Mouse (Mus musculus): ENCODE results near the gene Olfr798. TPM values are rescaled to one million over a fixed set of nuclear protein-coding genes. Genes with fewer than 3 reads are reported as not detected.

Olfr798 gene
- polyA plus RNA-seq (2015; fragmentation: Illumina TruSeq; extraction: RNeasy Lipid Tissue Mini Kit (QIAGEN cat#74804); ENCODE audit: insufficient read depth, low replicate concordance), result not detected

GRCm38 (mm10) chr10:129627834-129628233, at the start of gene Olfr798:
Gene Olfr798, minus strand, starts transcription at chr10:129627934.

GRCm38 (mm10) chr10:129673765-129674164, 46.0 kb upstream of the Olfr798 start, which contains the start of gene Olfr801:
Gene Olfr801, minus strand, starts transcription at chr10:129673865.

GRCm38 (mm10) chr10:129657394-129657793, 29.7 kb upstream of the Olfr798 start, which contains the start of gene Olfr800:
Gene Olfr800, plus strand, starts transcription at chr10:129657694.

GRCm38 (mm10) chr10:129637184-129637583, 9.4 kb upstream of the Olfr798 start, which contains the start of gene Olfr799:
Gene Olfr799, plus strand, starts transcription at chr10:129637484.

GRCm38 (mm10) chr10:129612470-129612869, 15.3 kb downstream of the Olfr798 start, which contains the start of gene Olfr796:
Gene Olfr796, minus strand, starts transcription at chr10:129612570.

Other genes starting within 250 kb of the Olfr798 start
- not detected for gene Olfr784, start 243.9 kb downstream of the Olfr798 start, polyA plus RNA-seq (2015; fragmentation: Illumina TruSeq; extraction: RNeasy Lipid Tissue Mini Kit (QIAGEN cat#74804); ENCODE audit: insufficient read depth, low replicate concordance)
- gene Olfr785, start 222.5 kb downstream of the Olfr798 start, polyA plus RNA-seq (2015; fragmentation: Illumina TruSeq; extraction: RNeasy Lipid Tissue Mini Kit (QIAGEN cat#74804); ENCODE audit: insufficient read depth, low replicate concordance), result not detected
- gene Olfr786, start 200.6 kb downstream of the Olfr798 start, polyA plus RNA-seq (2015; fragmentation: Illumina TruSeq; extraction: RNeasy Lipid Tissue Mini Kit (QIAGEN cat#74804); ENCODE audit: insufficient read depth, low replicate concordance), result not detected
- not detected for gene Olfr787, start 166.1 kb downstream of the Olfr798 start, polyA plus RNA-seq (2015; fragmentation: Illumina TruSeq; extraction: RNeasy Lipid Tissue Mini Kit (QIAGEN cat#74804); ENCODE audit: insufficient read depth, low replicate concordance)
- not detected for gene Olfr788, start 156.9 kb downstream of the Olfr798 start, polyA plus RNA-seq (2015; fragmentation: Illumina TruSeq; extraction: RNeasy Lipid Tissue Mini Kit (QIAGEN cat#74804); ENCODE audit: insufficient read depth, low replicate concordance)
- not detected for gene Olfr789, start 143.2 kb downstream of the Olfr798 start, polyA plus RNA-seq (2015; fragmentation: Illumina TruSeq; extraction: RNeasy Lipid Tissue Mini Kit (QIAGEN cat#74804); ENCODE audit: insufficient read depth, low replicate concordance)
- gene Olfr790, start 129.4 kb downstream of the Olfr798 start, polyA plus RNA-seq (2015; fragmentation: Illumina TruSeq; extraction: RNeasy Lipid Tissue Mini Kit (QIAGEN cat#74804); ENCODE audit: insufficient read depth, low replicate concordance), result not detected
- gene Olfr791, start 106.1 kb downstream of the Olfr798 start, polyA plus RNA-seq (2015; fragmentation: Illumina TruSeq; extraction: RNeasy Lipid Tissue Mini Kit (QIAGEN cat#74804); ENCODE audit: insufficient read depth, low replicate concordance), result not detected
- not detected for gene Olfr792, start 88.8 kb downstream of the Olfr798 start, polyA plus RNA-seq (2015; fragmentation: Illumina TruSeq; extraction: RNeasy Lipid Tissue Mini Kit (QIAGEN cat#74804); ENCODE audit: insufficient read depth, low replicate concordance)
- not detected for gene Olfr794, start 60.3 kb downstream of the Olfr798 start, polyA plus RNA-seq (2015; fragmentation: Illumina TruSeq; extraction: RNeasy Lipid Tissue Mini Kit (QIAGEN cat#74804); ENCODE audit: insufficient read depth, low replicate concordance)
- not detected for gene Olfr796, start 15.4 kb downstream of the Olfr798 start, polyA plus RNA-seq (2015; fragmentation: Illumina TruSeq; extraction: RNeasy Lipid Tissue Mini Kit (QIAGEN cat#74804); ENCODE audit: insufficient read depth, low replicate concordance)
- gene Olfr799, start 9.6 kb upstream of the Olfr798 start, polyA plus RNA-seq (2015; fragmentation: Illumina TruSeq; extraction: RNeasy Lipid Tissue Mini Kit (QIAGEN cat#74804); ENCODE audit: insufficient read depth, low replicate concordance), result not detected
- gene Olfr800, start 29.8 kb upstream of the Olfr798 start, polyA plus RNA-seq (2015; fragmentation: Illumina TruSeq; extraction: RNeasy Lipid Tissue Mini Kit (QIAGEN cat#74804); ENCODE audit: insufficient read depth, low replicate concordance), result not detected
- not detected for gene Olfr801, start 45.9 kb upstream of the Olfr798 start, polyA plus RNA-seq (2015; fragmentation: Illumina TruSeq; extraction: RNeasy Lipid Tissue Mini Kit (QIAGEN cat#74804); ENCODE audit: insufficient read depth, low replicate concordance)
- gene Olfr802, start 60.2 kb upstream of the Olfr798 start, polyA plus RNA-seq (2015; fragmentation: Illumina TruSeq; extraction: RNeasy Lipid Tissue Mini Kit (QIAGEN cat#74804); ENCODE audit: insufficient read depth, low replicate concordance), result not detected
- not detected for gene Olfr803, start 66.4 kb upstream of the Olfr798 start, polyA plus RNA-seq (2015; fragmentation: Illumina TruSeq; extraction: RNeasy Lipid Tissue Mini Kit (QIAGEN cat#74804); ENCODE audit: insufficient read depth, low replicate concordance)
- gene Olfr804, start 75.3 kb upstream of the Olfr798 start, polyA plus RNA-seq (2015; fragmentation: Illumina TruSeq; extraction: RNeasy Lipid Tissue Mini Kit (QIAGEN cat#74804); ENCODE audit: insufficient read depth, low replicate concordance), result not detected
- gene Olfr805, start 101.4 kb upstream of the Olfr798 start, polyA plus RNA-seq (2015; fragmentation: Illumina TruSeq; extraction: RNeasy Lipid Tissue Mini Kit (QIAGEN cat#74804); ENCODE audit: insufficient read depth, low replicate concordance), result not detected
- not detected for gene Olfr806, start 114.0 kb upstream of the Olfr798 start, polyA plus RNA-seq (2015; fragmentation: Illumina TruSeq; extraction: RNeasy Lipid Tissue Mini Kit (QIAGEN cat#74804); ENCODE audit: insufficient read depth, low replicate concordance)
- gene Olfr807, start 129.9 kb upstream of the Olfr798 start, polyA plus RNA-seq (2015; fragmentation: Illumina TruSeq; extraction: RNeasy Lipid Tissue Mini Kit (QIAGEN cat#74804); ENCODE audit: insufficient read depth, low replicate concordance), result not detected
- not detected for gene Olfr808, start 137.5 kb upstream of the Olfr798 start, polyA plus RNA-seq (2015; fragmentation: Illumina TruSeq; extraction: RNeasy Lipid Tissue Mini Kit (QIAGEN cat#74804); ENCODE audit: insufficient read depth, low replicate concordance)
- not detected for gene Olfr809, start 146.7 kb upstream of the Olfr798 start, polyA plus RNA-seq (2015; fragmentation: Illumina TruSeq; extraction: RNeasy Lipid Tissue Mini Kit (QIAGEN cat#74804); ENCODE audit: insufficient read depth, low replicate concordance)
- gene Olfr810, start 167.0 kb upstream of the Olfr798 start, polyA plus RNA-seq (2015; fragmentation: Illumina TruSeq; extraction: RNeasy Lipid Tissue Mini Kit (QIAGEN cat#74804); ENCODE audit: insufficient read depth, low replicate concordance), result not detected
- gene Olfr811, start 176.5 kb upstream of the Olfr798 start, polyA plus RNA-seq (2015; fragmentation: Illumina TruSeq; extraction: RNeasy Lipid Tissue Mini Kit (QIAGEN cat#74804); ENCODE audit: insufficient read depth, low replicate concordance), result not detected
- gene Olfr812, start 218.2 kb upstream of the Olfr798 start, polyA plus RNA-seq (2015; fragmentation: Illumina TruSeq; extraction: RNeasy Lipid Tissue Mini Kit (QIAGEN cat#74804); ENCODE audit: insufficient read depth, low replicate concordance), result not detected
- gene Olfr813, start 227.4 kb upstream of the Olfr798 start, polyA plus RNA-seq (2015; fragmentation: Illumina TruSeq; extraction: RNeasy Lipid Tissue Mini Kit (QIAGEN cat#74804); ENCODE audit: insufficient read depth, low replicate concordance), result not detected